Mouse (Mus musculus): ENCODE results near the gene Ak5. TPM values are rescaled to one million over a fixed set of nuclear protein-coding genes. Genes with fewer than 3 reads are reported as not detected.
"Not testable (repeated sequence)": the region's sequence is repeated elsewhere in the genome, so short reads cannot be mapped to it uniquely, and the experiment has no call there.

Ak5 gene
- polyA plus RNA-seq, 1 experiment, result not detected

- H3K4me3 ChIP-seq (replicated peaks; ENCODE audit: control insufficient read depth, low read depth, low read length), result no peak overlapping the region
- no peaks in the 10 kb centered on the region for H3K4me1 ChIP-seq (ENCODE audit: control insufficient read depth, insufficient read depth, low read length)
- TF ChIP-seq CTCF (IDR thresholded peaks at IDR 0.05; ENCODE audit: control insufficient read depth, insufficient read depth, low read length) (no peak), POLR2A (IDR thresholded peaks at IDR 0.05; ENCODE audit: borderline replicate concordance, control insufficient read depth, low read depth, low read length) (no peak)
- H3K27ac ChIP-seq (ENCODE audit: control insufficient read depth, insufficient read depth, low read depth, low read length, poor library complexity), result no peak overlapping the region
- WGBS, result 83% methylated on average over 6 of the region's 6 CpGs
Observed at GRCm38 (mm10) chr3:152585581-152585980, 82.6 kb downstream of the Ak5 start.

- H3K4me3 ChIP-seq (replicated peaks; ENCODE audit: control insufficient read depth, low read depth, low read length), result no peak overlapping the region
- H3K4me1 ChIP-seq (ENCODE audit: control insufficient read depth, insufficient read depth, low read length), result no peaks in the 10 kb centered on the region
- H3K27ac ChIP-seq (ENCODE audit: control insufficient read depth, insufficient read depth, low read depth, low read length, poor library complexity), result no peak overlapping the region
- TF ChIP-seq CTCF (IDR thresholded peaks at IDR 0.05; ENCODE audit: control insufficient read depth, insufficient read depth, low read length) (no peak), POLR2A (IDR thresholded peaks at IDR 0.05; ENCODE audit: borderline replicate concordance, control insufficient read depth, low read depth, low read length) (no peak)
Observed at GRCm38 (mm10) chr3:152583033-152583432, 85.1 kb downstream of the Ak5 start.

GRCm38 (mm10) chr3:152581853-152582252, 86.3 kb downstream of the Ak5 start:
- not testable (repeated sequence) for H3K27ac ChIP-seq (ENCODE audit: control insufficient read depth, insufficient read depth, low read depth, low read length, poor library complexity); H3K4me3 ChIP-seq (replicated peaks; ENCODE audit: control insufficient read depth, low read depth, low read length); H3K4me1 ChIP-seq (ENCODE audit: control insufficient read depth, insufficient read depth, low read length)
- 76% methylated on average over 3 of the region's 3 CpGs for WGBS

- Histone ChIP-seq H3K27ac (ENCODE audit: control insufficient read depth, insufficient read depth, low read depth, low read length, poor library complexity) (no peak overlapping the region), H3K4me1 (ENCODE audit: control insufficient read depth, insufficient read depth, low read length) (no peaks in the 10 kb centered on the region), H3K4me3 (replicated peaks; ENCODE audit: control insufficient read depth, low read depth, low read length) (no peak overlapping the region)
- WGBS, result 78% methylated on average over 10 of the region's 10 CpGs
- no peak for TF ChIP-seq POLR2A (IDR thresholded peaks at IDR 0.05; ENCODE audit: borderline replicate concordance, control insufficient read depth, low read depth, low read length)
- no peak for TF ChIP-seq CTCF (IDR thresholded peaks at IDR 0.05; ENCODE audit: control insufficient read depth, insufficient read depth, low read length)
Observed at GRCm38 (mm10) chr3:152579984-152580591, 88.1 kb downstream of the Ak5 start.

GRCm38 (mm10) chr3:152578282-152579228, 89.6 kb downstream of the Ak5 start:
- WGBS, result 80% methylated on average over 26 of the region's 26 CpGs
- Histone ChIP-seq H3K4me1 (ENCODE audit: control insufficient read depth, insufficient read depth, low read length) (no peaks in the 10 kb centered on the region), H3K27ac (ENCODE audit: control insufficient read depth, insufficient read depth, low read depth, low read length, poor library complexity) (no peak overlapping the region), H3K4me3 (replicated peaks; ENCODE audit: control insufficient read depth, low read depth, low read length) (no peak overlapping the region)
- TF ChIP-seq CTCF (IDR thresholded peaks at IDR 0.05; ENCODE audit: control insufficient read depth, insufficient read depth, low read length), result no peak
- no peak for TF ChIP-seq POLR2A (IDR thresholded peaks at IDR 0.05; ENCODE audit: borderline replicate concordance, control insufficient read depth, low read depth, low read length)

GRCm38 (mm10) chr3:152577763-152578162, 90.4 kb downstream of the Ak5 start:
- H3K4me1 ChIP-seq (ENCODE audit: control insufficient read depth, insufficient read depth, low read length), result no peaks in the 10 kb centered on the region
- TF ChIP-seq POLR2A (IDR thresholded peaks at IDR 0.05; ENCODE audit: borderline replicate concordance, control insufficient read depth, low read depth, low read length), result no peak
- no peak for TF ChIP-seq CTCF (IDR thresholded peaks at IDR 0.05; ENCODE audit: control insufficient read depth, insufficient read depth, low read length)
- 82% methylated on average over 7 of the region's 7 CpGs for WGBS
- no peak overlapping the region for H3K4me3 ChIP-seq (replicated peaks; ENCODE audit: control insufficient read depth, low read depth, low read length)
- H3K27ac ChIP-seq (ENCODE audit: control insufficient read depth, insufficient read depth, low read depth, low read length, poor library complexity), result no peak overlapping the region

DNA sequence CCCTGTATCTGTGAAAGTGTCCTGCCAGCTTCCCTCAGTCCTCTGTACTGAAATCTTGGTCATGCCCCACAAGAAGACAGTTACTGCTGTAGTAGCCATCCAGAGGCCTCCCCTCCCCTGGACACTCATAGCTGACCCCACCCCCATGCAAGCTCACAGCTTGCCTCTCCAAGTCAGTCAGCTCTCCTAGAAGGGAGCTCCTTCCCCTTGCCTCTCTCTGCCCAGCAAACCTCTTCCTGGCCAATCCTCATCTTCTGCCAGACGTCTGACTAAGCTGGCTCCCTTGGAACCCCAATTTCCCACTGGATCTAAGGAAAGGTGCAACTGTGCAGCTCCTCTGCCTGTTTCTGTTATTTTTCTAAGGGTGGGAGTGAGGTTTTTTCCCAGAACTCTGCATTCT, 90.9 kb downstream of the Ak5 start:
- no peak overlapping the region for H3K4me3 ChIP-seq (replicated peaks; ENCODE audit: control insufficient read depth, low read depth, low read length)
- WGBS, result 80% methylated on average over 1 of the region's 1 CpGs
- H3K4me1 ChIP-seq (ENCODE audit: control insufficient read depth, insufficient read depth, low read length), result no peaks in the 10 kb centered on the region
- TF ChIP-seq CTCF (IDR thresholded peaks at IDR 0.05; ENCODE audit: control insufficient read depth, insufficient read depth, low read length) (no peak), POLR2A (IDR thresholded peaks at IDR 0.05; ENCODE audit: borderline replicate concordance, control insufficient read depth, low read depth, low read length) (no peak)
- no peak overlapping the region for H3K27ac ChIP-seq (ENCODE audit: control insufficient read depth, insufficient read depth, low read depth, low read length, poor library complexity)

DNA sequence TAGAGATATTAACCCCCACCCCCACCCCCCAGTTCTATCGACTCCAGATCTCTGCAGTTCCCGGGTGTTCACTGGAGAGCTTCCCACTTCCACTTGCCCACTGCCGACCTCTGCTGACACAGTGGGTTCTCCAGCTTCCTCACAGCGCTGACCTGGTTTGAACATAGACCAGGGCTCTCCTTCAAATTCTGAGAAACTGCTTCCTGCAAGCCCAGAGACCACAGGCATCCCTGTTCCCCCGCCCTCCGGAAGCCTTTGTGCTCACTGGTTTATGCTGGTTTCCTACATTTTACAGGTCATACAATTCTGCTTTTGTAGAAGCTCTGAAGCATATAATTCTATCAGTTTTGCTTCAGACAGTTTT, 98.9 kb downstream of the Ak5 start:
- Histone ChIP-seq H3K4me3 (replicated peaks; ENCODE audit: control insufficient read depth, low read depth, low read length) (no peak overlapping the region), H3K27ac (ENCODE audit: control insufficient read depth, insufficient read depth, low read depth, low read length, poor library complexity) (no peak overlapping the region), H3K4me1 (ENCODE audit: control insufficient read depth, insufficient read depth, low read length) (no peaks in the 10 kb centered on the region; the same call in 1 of the 2 replicates)
- TF ChIP-seq CTCF (IDR thresholded peaks at IDR 0.05; ENCODE audit: control insufficient read depth, insufficient read depth, low read length) (no peak), POLR2A (IDR thresholded peaks at IDR 0.05; ENCODE audit: borderline replicate concordance, control insufficient read depth, low read depth, low read length) (no peak)
- 3% methylated on average over 6 of the region's 6 CpGs for WGBS
